Mouse (Mus musculus) thymus, adult 2 months (tissue): ENCODE measurements at regions not wholly inside any gene's neighbourhood (a gene's known extent, or its start where the extent isn't known, plus 50 kb on each side); places are given as distances from the start of the nearest gene placed in this dataset.

Experiments used
- DNase-seq: peaks from one replicate; pipeline ENCODE4 v3.0.0; 2021
- H3K27ac ChIP-seq: fragments of 200-500 bp; 2 replicates; pipeline ENCODE4 v1.5.1; 2012; ENCODE audit warnings: low read length, control low read depth; ENCODE audit not compliant: control insufficient read depth, insufficient read depth
- H3K27me3 ChIP-seq: fragments of 200-500 bp; 2 replicates; pipeline ENCODE4 v1.6.1; 2012; ENCODE audit warnings: mild to moderate bottlenecking, low read length, moderate library complexity, mixed read lengths; ENCODE audit not compliant: control insufficient read depth, insufficient read depth
- H3K36me3 ChIP-seq: fragments of 200-500 bp; 2 replicates; pipeline ENCODE4 v1.6.1; 2012; ENCODE audit warnings: mild to moderate bottlenecking, low read length, moderate library complexity; ENCODE audit not compliant: control insufficient read depth, insufficient read depth
- H3K4me1 ChIP-seq: fragments of 200-500 bp; replicated peaks from 2 replicates; pipeline ENCODE4 v1.6.1; 2012; ENCODE audit warnings: low read length; ENCODE audit not compliant: control insufficient read depth, insufficient read depth
- H3K4me3 ChIP-seq: fragments of 200-500 bp; 2 replicates; pipeline ENCODE4 v1.5.1; 2012; ENCODE audit warnings: mild to moderate bottlenecking, low read length, control low read depth, moderate library complexity; ENCODE audit not compliant: control insufficient read depth, insufficient read depth
- CTCF ChIP-seq: fragments of 200-500 bp; IDR thresholded peaks from 2 replicates; pipeline ENCODE4 v1.5.1; 2012; ENCODE audit warnings: mild to moderate bottlenecking, control low read depth, low read length, moderate library complexity, borderline replicate concordance; ENCODE audit not compliant: control insufficient read depth, poor library complexity, insufficient read depth; ENCODE audit errors: extremely low read depth
- POLR2A ChIP-seq: fragments of 200-500 bp; IDR thresholded peaks from 2 replicates; pipeline ENCODE4 v1.6.1; 2012; ENCODE audit warnings: mild to moderate bottlenecking, low read length, control low read depth, moderate library complexity; ENCODE audit not compliant: control insufficient read depth, poor library complexity, insufficient read depth; ENCODE audit errors: extremely low read depth
- WGBS: fragments of 180-500 bp; shearing (Covaris S2); methylation state at CpG from one replicate; pipeline ENCODE4 v1.1.7; 2018; 5-methylcytosine and 5-hydroxymethylcytosine counted together

DNA sequence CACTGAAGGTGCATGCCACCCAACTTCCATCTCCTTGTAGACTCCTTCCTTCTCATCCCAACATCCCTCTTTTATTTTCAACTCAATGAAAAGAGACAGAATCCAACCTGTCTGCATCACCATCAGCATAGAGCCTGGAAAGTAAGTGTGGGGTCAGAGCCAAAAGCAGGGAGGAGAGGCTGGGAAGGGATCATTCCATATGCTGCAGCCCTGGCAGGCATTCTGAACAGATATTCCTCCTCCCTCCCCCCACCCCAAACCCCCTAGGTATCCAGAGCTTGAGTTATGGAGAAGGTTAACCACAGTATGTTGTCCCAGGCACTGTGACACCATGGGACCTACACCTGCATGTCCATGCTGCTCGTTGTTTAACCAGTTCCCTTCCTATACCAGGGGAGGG lies 162.5 kb downstream of the Trim29 start:
- H3K36me3 ChIP-seq: no peaks in the 10 kb centered on the region
- no peaks in the 10 kb centered on the region for H3K4me1 ChIP-seq
- H3K27me3 ChIP-seq: no peaks in the 10 kb centered on the region
- 67% methylated on average over 1 of the region's 1 CpGs for WGBS
- H3K4me3 ChIP-seq: no peak overlapping the region
- DNase-seq: no peak
- no peak overlapping the region for H3K27ac ChIP-seq
- TF ChIP-seq CTCF (no peak), POLR2A (no peak)

DNA sequence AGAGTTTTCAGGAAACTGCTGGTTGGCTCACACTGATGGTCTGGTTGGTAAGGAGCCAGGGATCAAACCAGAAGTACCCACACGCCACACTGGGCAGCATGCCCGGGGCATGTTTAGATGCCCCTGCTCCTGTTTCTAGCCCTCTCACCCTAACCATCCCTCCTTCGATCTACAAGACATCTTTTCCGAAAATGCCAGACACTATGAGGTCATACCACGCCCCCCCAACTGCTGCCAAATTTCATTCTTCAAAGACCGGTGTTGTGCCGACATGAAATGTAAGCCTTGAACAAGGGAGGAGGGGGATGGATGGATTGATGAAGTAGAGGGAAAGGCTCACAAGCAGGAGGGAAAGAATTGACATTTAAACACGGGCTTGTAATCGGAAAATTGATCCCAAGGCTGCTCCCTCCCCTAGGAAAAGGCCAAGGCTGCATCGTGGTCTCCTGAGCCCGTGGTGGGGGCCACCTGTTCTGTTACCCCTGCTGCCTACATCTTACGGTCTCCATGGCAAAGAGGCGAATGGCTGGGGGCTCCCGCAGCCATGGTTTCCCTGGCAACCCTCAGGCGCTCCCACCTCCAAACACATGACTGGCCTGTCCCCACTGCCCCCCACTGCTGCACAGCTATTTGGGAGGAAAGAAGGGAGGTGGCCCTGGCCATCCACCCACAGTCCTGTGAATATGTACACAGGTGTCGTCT lies 163.1 kb downstream of the Trim29 start:
- TF ChIP-seq CTCF (no peak), POLR2A (no peak)
- Histone ChIP-seq H3K4me1 (no peaks in the 10 kb centered on the region), H3K4me3 (no peak overlapping the region), H3K27me3 (no peaks in the 10 kb centered on the region), H3K27ac (no peak overlapping the region), H3K36me3 (no peaks in the 10 kb centered on the region)
- no peak for DNase-seq
- WGBS: 79% methylated on average over 16 of the region's 16 CpGs

GRCm38 (mm10) chr9:43474303-43474643 lies 163.6 kb downstream of the Trim29 start:
- TF ChIP-seq POLR2A (no peak), CTCF (no peak)
- no peaks in the 10 kb centered on the region for H3K27me3 ChIP-seq
- H3K36me3 ChIP-seq: no peaks in the 10 kb centered on the region
- no peak overlapping the region for H3K27ac ChIP-seq
- DNase-seq: no peak
- 72% methylated on average over 4 of the region's 4 CpGs for WGBS
- no peak overlapping the region for H3K4me3 ChIP-seq
- H3K4me1 ChIP-seq: no peaks in the 10 kb centered on the region

DNA sequence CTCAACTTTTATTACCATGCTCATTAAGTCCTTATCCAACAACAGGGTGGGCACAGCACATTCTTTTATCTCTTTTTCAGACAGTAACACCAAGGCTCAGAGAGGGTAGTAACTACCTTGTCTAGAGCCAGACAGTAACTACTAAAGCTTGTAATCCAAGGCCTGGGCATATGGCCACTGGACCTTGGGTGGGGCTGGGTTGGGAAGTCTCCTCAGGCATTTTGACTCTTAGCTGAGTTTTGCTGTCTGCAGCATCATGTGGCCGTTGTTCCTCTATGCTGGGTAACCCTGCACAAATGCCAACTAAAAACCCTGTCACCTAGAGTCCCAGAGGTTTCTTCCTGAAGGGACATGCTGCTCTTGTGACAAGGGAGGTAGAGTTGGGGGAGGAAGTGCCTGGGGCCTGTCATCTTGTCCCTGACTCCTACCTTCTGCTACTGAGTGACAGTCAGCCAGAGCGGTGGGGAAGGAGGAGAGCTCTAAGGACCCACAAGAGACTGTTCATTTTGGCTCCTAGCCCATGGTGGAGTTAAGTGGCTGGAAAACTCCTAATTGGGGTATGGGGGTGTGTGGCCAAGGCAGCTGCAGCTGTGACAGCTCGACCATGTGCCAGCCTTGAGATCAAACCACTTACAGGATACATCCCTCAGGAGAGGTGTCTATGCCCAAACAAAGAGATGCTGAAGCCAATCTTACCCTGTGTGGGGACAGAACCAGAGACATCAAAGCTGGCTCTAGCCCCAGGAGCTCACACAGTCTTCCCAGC lies 170.4 kb downstream of the Trim29 start:
- no peaks in the 10 kb centered on the region for H3K36me3 ChIP-seq
- no peak overlapping the region for H3K4me3 ChIP-seq
- no peaks in the 10 kb centered on the region for H3K4me1 ChIP-seq
- DNase-seq: no peak
- H3K27ac ChIP-seq: no peak overlapping the region
- WGBS: 67% methylated on average over 3 of the region's 3 CpGs
- TF ChIP-seq CTCF (no peak), POLR2A (no peak)
- no peaks in the 10 kb centered on the region for H3K27me3 ChIP-seq

- TF ChIP-seq CTCF: no peak
- TF ChIP-seq POLR2A: no peak
- H3K27ac ChIP-seq: no peak overlapping the region
- no peaks in the 10 kb centered on the region for H3K27me3 ChIP-seq
- H3K36me3 ChIP-seq: no peaks in the 10 kb centered on the region
- DNase-seq: no peak
- 86% methylated on average over 11 of the region's 11 CpGs for WGBS
- no peak overlapping the region for H3K4me3 ChIP-seq
- H3K4me1 ChIP-seq: no peaks in the 10 kb centered on the region
These were observed 171.7 kb downstream of the Trim29 start for GRCm38 (mm10) chr9:43482101-43483090.

GRCm38 (mm10) chr9:43483195-43483594 lies 172.5 kb downstream of the Trim29 start:
- Histone ChIP-seq H3K36me3 (no peaks in the 10 kb centered on the region), H3K4me3 (no peak overlapping the region)

More at GRCm38 (mm10) chr9:43483195-43483594, 172.5 kb downstream of the Trim29 start:
- DNase-seq: no peak
- Histone ChIP-seq H3K4me1 (no peaks in the 10 kb centered on the region), H3K27ac (no peak overlapping the region), H3K27me3 (no peaks in the 10 kb centered on the region)
- no peak for TF ChIP-seq CTCF
- no peak for TF ChIP-seq POLR2A
- WGBS: 79% methylated on average over 2 of the region's 2 CpGs
